Mouse (Mus musculus) stomach, embryonic 16.5 days (tissue): ENCODE data around the gene Cyp4a29. TPM values are rescaled to one million over a fixed set of nuclear protein-coding genes. Genes with fewer than 3 reads are reported as not detected.
"Not testable (repeated sequence)": the region's sequence is repeated elsewhere in the genome, so short reads cannot be mapped to it uniquely, and the experiment has no call there.

ENCODE experiments used
- ATAC-seq: fragments of 200-750 bp; cut with Nextera tagmentation; 2 replicates; pipeline ENCODE4 v1.8.0; 2017; ENCODE audit warnings: moderate number of reproducible peaks, moderate TSS enrichment; ENCODE audit not compliant: insufficient read depth, low FRiP score
- H3K27ac ChIP-seq: fragments of 300-500 bp; sonication (generic); 2 replicates; pipeline ENCODE4 v1.5.1; 2014; ENCODE audit warnings: low read length
- H3K27me3 ChIP-seq: fragments of 300-500 bp; sonication (generic); 2 replicates; pipeline ENCODE4 v1.6.1; 2014; ENCODE audit warnings: low read length, control low read depth, mixed read lengths; ENCODE audit not compliant: control insufficient read depth, insufficient read depth
- H3K36me3 ChIP-seq: fragments of 300-500 bp; sonication (generic); 2 replicates; pipeline ENCODE4 v1.6.1; 2014; ENCODE audit warnings: low read length; ENCODE audit not compliant: control insufficient read depth, insufficient read depth
- H3K4me1 ChIP-seq: fragments of 300-500 bp; sonication (generic); 2 replicates; pipeline ENCODE4 v1.6.1; 2014; ENCODE audit warnings: low read length, control low read depth, mixed read lengths; ENCODE audit not compliant: control insufficient read depth, insufficient read depth
- H3K4me2 ChIP-seq: fragments of 300-500 bp; sonication (generic); 2 replicates; pipeline ENCODE4 v1.6.1; 2014; ENCODE audit warnings: low read depth, low read length, mixed read lengths
- H3K4me3 ChIP-seq: fragments of 300-500 bp; sonication (generic); replicated peaks from 2 replicates; pipeline ENCODE4 v1.5.1; 2014; ENCODE audit warnings: mild to moderate bottlenecking, low read length
- H3K9ac ChIP-seq: fragments of 300-500 bp; sonication (generic); 2 replicates; pipeline ENCODE4 v1.6.1; 2014; ENCODE audit warnings: low read length
- H3K9me3 ChIP-seq: fragments of 300-500 bp; sonication (generic); replicated peaks from 2 replicates; pipeline ENCODE4 v1.6.1; 2016; ENCODE audit warnings: low read length, control low read depth; ENCODE audit not compliant: control insufficient read depth
- WGBS: fragments of 180-500 bp; shearing (Covaris S2); extraction: QIAGEN DNeasy Blood & Tissue Kit; methylation state at CpG from one replicate; pipeline ENCODE4 v1.1.7; 2014; 5-methylcytosine and 5-hydroxymethylcytosine counted together
- polyA plus RNA-seq: library from polyadenylated mRNA; unstranded; fragments of >200 nt; fragmentation: Nextera tagmentation; extraction: Ambion mirVana; gene quantifications from 2 replicates; pipeline ENCODE4 v1.2.1, GENCODE M21; 2015

The Cyp4a29 gene
- not detected in 2 replicates for polyA plus RNA-seq

- Histone ChIP-seq H3K27me3 (no peaks in the 10 kb centered on the region), H3K9me3 (no peaks in the 10 kb centered on the region), H3K27ac (no peak within 1 kb of the TSS), H3K36me3 (no peaks in the 10 kb centered on the region), H3K4me1 (no peaks in the 10 kb centered on the region), H3K4me3 (no peak within 1 kb of the TSS), H3K9ac (no peak within 1 kb of the TSS), H3K4me2 (no peak within 1 kb of the TSS)
- 76% methylated on average over 3 of the region's 3 CpGs for WGBS
- ATAC-seq: no peak
Observed at GRCm38 (mm10) chr4:115241784-115242183, at the start of gene Cyp4a29. Cyp4a29 (plus strand) TSS chr4:115242084.

GRCm38 (mm10) chr4:115232901-115233300 lies 9.0 kb upstream of the Cyp4a29 start:
- not testable (repeated sequence) for ATAC-seq, H3K27me3 ChIP-seq, H3K4me3 ChIP-seq, H3K4me1 ChIP-seq, H3K9me3 ChIP-seq, H3K9ac ChIP-seq, H3K36me3 ChIP-seq, H3K27ac ChIP-seq, H3K4me2 ChIP-seq
- 84% methylated on average over 2 of the region's 2 CpGs for WGBS

DNA sequence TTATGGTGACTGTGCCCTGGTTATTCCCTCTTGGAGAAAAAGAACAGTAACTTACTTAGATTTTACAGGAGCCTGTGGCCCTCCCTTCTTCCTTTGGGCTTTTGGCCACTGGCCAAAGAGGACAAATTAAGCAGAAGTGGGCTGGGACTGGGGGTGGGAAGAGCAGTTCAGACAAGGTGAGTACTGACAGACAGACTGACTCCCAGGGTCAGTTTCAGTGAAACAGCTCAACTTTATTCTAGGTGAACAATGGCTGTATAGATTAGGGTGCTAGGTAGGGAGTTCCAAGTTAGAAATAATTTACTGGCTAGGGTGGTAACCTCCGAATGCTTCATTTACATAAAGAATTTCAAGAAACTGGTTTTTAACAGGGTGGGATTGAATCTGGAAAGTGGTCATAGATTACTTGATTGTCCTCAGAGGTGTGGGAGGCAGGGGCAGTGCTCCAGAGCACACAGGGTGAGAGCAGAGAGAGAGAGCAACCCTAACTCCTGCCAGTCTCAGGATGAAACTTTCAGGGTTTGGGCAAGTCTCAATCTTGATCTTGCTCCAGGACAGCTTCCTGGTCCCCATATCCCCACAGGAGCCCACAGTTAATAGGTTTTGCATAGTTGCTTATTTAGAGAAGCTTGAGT lies 5.3 kb upstream of the Cyp4a29 start:
- H3K9ac ChIP-seq: no peak overlapping the region
- H3K4me3 ChIP-seq: no peak overlapping the region
- H3K27ac ChIP-seq: no peak overlapping the region
- no peaks in the 10 kb centered on the region for H3K36me3 ChIP-seq
- 43% methylated on average over 1 of the region's 1 CpGs for WGBS
- no peaks in the 10 kb centered on the region for H3K27me3 ChIP-seq
- 0 out of 2 replicates have a peak, but pooled peaks have one; percentile 76 for ATAC-seq
- H3K4me2 ChIP-seq: no peak overlapping the region
- no peaks in the 10 kb centered on the region for H3K4me1 ChIP-seq
- no peaks in the 10 kb centered on the region for H3K9me3 ChIP-seq

DNA sequence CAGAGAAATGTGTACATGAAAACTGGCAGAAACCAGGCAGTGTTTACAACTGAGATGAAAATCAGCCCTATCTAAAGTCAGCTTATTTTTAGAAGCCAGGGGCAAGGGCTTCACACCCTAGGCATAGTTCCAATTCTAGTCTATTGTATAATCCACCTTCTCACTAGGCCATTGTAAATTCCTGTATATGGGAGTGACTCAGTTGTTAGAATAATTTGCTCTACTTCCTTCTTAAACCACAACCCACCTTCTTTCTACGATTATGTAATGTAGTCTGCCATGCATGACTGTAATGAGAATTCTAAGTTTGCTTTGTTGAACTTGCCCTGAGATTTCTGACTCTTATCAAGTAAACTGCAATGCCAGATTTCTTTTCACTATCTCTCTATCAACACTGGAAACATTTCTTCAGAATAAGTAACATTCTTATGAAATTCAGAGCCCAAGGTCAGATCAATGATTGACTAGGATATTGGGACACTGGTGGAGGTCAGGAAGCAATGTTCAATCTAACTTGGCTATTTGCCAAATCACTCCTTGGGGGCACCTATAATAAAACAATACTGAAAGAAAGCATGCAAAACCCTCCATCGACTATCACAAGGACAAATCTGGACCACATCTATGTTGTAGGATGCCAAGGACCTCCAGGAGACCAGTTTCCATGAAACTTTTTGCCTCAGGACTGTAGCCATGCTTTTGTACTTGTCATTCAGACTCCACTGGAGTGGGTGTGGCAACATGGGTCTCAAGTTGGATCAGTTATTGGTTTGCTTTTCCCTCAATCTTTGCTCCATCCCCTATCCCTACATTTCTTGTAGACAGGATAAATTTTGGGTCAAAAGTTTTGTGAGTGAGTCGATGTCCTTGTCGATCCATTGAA lies 23.0 kb downstream of the Cyp4a29 start:
- ATAC-seq: peak; percentile 58; the same call in 1 of the 2 replicates
- H3K27me3 ChIP-seq, H3K4me3 ChIP-seq, H3K4me2 ChIP-seq, H3K9me3 ChIP-seq, H3K9ac ChIP-seq, H3K4me1 ChIP-seq, H3K27ac ChIP-seq, H3K36me3 ChIP-seq: not testable (repeated sequence)
- 72% methylated on average over 3 of the region's 4 CpGs for WGBS

DNA sequence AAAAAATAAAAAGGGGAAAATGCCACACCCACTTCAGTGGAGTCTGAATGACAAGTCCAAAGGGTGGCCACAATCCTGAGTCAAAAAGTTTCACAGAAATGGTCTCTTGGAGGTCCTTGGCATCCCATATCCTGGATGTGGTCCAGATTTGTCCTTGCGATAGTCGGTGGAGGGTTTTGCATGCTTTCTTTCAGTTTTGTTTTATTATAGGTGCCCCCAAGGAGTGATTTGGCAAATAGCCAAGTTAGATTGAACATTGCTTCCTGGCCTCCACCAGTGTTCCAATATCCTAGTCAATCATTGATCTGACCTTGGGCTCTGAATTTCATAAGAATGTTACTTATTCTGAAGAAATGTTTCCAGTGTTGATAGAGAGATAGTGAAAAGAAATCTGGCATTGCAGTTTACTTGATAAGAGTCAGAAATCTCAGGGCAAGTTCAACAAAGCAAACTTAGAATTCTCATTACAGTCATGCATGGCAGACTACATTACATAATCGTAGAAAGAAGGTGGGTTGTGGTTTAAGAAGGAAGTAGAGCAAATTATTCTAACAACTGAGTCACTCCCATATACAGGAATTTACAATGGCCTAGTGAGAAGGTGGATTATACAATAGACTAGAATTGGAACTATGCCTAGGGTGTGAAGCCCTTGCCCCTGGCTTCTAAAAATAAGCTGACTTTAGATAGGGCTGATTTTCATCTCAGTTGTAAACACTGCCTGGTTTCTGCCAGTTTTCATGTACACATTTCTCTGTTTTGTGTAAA lies 36.5 kb downstream of the Cyp4a29 start:
- not testable (repeated sequence) for H3K4me2 ChIP-seq, H3K9me3 ChIP-seq, H3K27ac ChIP-seq, H3K4me3 ChIP-seq, H3K36me3 ChIP-seq, H3K9ac ChIP-seq, H3K27me3 ChIP-seq, H3K4me1 ChIP-seq
- peak; percentile 50; the same call in 1 of the 2 replicates for ATAC-seq
- WGBS: 65% methylated on average over 2 of the region's 3 CpGs

DNA sequence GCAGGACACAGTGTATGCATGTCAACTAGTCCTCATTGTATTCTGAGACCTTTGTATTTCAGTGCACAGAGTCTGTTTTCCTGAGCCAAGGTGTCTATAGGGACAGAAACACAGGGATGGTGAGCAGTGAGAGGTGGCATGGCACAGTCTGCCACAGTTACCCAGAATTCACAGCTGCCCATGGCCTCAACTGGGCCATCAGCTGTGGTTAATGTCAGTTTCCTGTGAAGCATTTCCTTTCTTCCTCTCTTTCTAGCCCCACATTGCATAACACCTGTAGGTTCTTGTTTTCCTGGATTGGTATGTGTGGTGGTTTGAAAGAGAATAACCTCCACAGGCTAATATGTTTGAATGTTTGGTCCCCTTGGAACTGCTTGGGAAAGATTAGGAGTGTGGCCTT lies 38.5 kb downstream of the Cyp4a29 start:
- ATAC-seq: no peak

DNA sequence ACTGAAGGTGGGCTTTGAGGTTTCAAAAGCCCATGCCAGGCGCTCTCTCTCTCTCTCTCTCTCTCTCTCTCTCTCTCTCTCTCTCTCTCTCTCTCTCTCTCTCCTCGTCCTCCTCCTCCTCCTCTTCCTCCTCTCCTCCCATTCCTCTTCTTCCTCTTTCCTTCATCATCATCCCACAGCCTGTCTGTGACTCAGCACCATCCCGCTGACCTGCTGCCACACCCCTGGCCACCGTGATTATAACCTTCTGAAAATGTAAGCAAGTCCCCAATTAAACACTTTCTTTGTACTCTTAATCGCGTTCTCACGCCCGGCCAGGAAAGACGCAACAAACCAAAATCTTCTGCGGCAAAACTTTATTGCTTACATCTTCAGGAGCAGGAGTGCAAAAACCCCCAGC lies 38.9 kb downstream of the Cyp4a29 start:
- not testable (repeated sequence) for H3K27ac ChIP-seq, H3K9me3 ChIP-seq, H3K4me1 ChIP-seq, ATAC-seq, H3K27me3 ChIP-seq, H3K9ac ChIP-seq, H3K36me3 ChIP-seq
- WGBS: 5% methylated on average over 9 of the region's 10 CpGs
- H3K4me3 ChIP-seq: peak overlapping the region; percentile 39
- peak overlapping the region; percentile 56 for H3K4me2 ChIP-seq

More for the DNA sequence above, 38.5 kb downstream of the Cyp4a29 start:
- no peaks in the 10 kb centered on the region for H3K27me3 ChIP-seq
- H3K4me3 ChIP-seq: no peak overlapping the region
- H3K4me2 ChIP-seq: 0 out of 2 replicates have a peak overlapping the region, but pooled peaks have one; percentile 56
- no peaks in the 10 kb centered on the region for H3K36me3 ChIP-seq
- H3K9ac ChIP-seq: no peak overlapping the region
- no peaks in the 10 kb centered on the region for H3K9me3 ChIP-seq
- H3K27ac ChIP-seq: no peak overlapping the region
- no peaks in the 10 kb centered on the region for H3K4me1 ChIP-seq

GRCm38 (mm10) chr4:115281231-115281767 lies 39.4 kb downstream of the Cyp4a29 start:
- H3K27me3 ChIP-seq, H3K36me3 ChIP-seq, H3K4me1 ChIP-seq, H3K9ac ChIP-seq, ATAC-seq, H3K9me3 ChIP-seq, H3K27ac ChIP-seq: not testable (repeated sequence)
- WGBS: 19% methylated on average over 19 of the region's 23 CpGs
- H3K4me3 ChIP-seq: peak overlapping the region; percentile 39
- H3K4me2 ChIP-seq: peak overlapping the region; percentile 56
